Mouse (Mus musculus) adrenal gland, postnatal 36 days (tissue): ENCODE data around the gene Sox4. TPM values are rescaled to one million over a fixed set of nuclear protein-coding genes. Genes with fewer than 3 reads are reported as not detected.
A peak's percentile ranks its signal among the peaks of the same experiment; 100 is the strongest.

Experiments used
- DNase-seq, 2 experiments: peaks; one replicate each; pipeline ENCODE4 v3.0.0; 2021; ENCODE audit warnings: mixed read lengths in 1 of 2
- total RNA-seq, 2 experiments: library from RNA; stranded (reverse); gene quantifications; 2 replicates each; pipeline ENCODE4 v1.2.3; 2021

Sox4 gene
- total RNA-seq, 2 experiments from 2014 or later = 20.6 to 25.2 TPM

GRCm38 (mm10) chr13:28947740-28948441 is 5.6 kb downstream of the Sox4 start:
- no peak for DNase-seq

GRCm38 (mm10) chr13:28946565-28947135 is 6.9 kb downstream of the Sox4 start:
- no peak for DNase-seq

GRCm38 (mm10) chr13:28945681-28946080 is 7.8 kb downstream of the Sox4 start:
- no peak for DNase-seq

- no peak for DNase-seq
These were observed 10.6 kb downstream of the Sox4 start for GRCm38 (mm10) chr13:28942926-28943325.

- DNase-seq = no peak
These were observed 11.4 kb downstream of the Sox4 start for GRCm38 (mm10) chr13:28941983-28942630.

- DNase-seq = peak in 1 of 2 experiments; percentile 45
These were observed 20.1 kb downstream of the Sox4 start for GRCm38 (mm10) chr13:28933375-28933774.

- no peak for DNase-seq
These were observed 21.7 kb downstream of the Sox4 start for GRCm38 (mm10) chr13:28931776-28932175.

- peak; percentile 39 to 48 for DNase-seq
These were observed 22.2 kb downstream of the Sox4 start for GRCm38 (mm10) chr13:28931266-28931665.

GRCm38 (mm10) chr13:28930364-28930763 is 23.1 kb downstream of the Sox4 start:
- no peak for DNase-seq

- DNase-seq = no peak
These were observed 23.6 kb downstream of the Sox4 start for GRCm38 (mm10) chr13:28929936-28930335.

- DNase-seq = no peak
These were observed 30.4 kb downstream of the Sox4 start for GRCm38 (mm10) chr13:28923136-28923535.

GRCm38 (mm10) chr13:28917379-28918250 is 35.9 kb downstream of the Sox4 start:
- DNase-seq = no peak

GRCm38 (mm10) chr13:28913656-28914055 is 39.9 kb downstream of the Sox4 start:
- DNase-seq = no peak

- DNase-seq = no peak
These were observed 46.5 kb downstream of the Sox4 start for GRCm38 (mm10) chr13:28906981-28907380.
